Mouse (Mus musculus) retina, postnatal 1 day (tissue): ENCODE measurements at regions not wholly inside any gene's neighbourhood (a gene's known extent, or its start where the extent isn't known, plus 50 kb on each side); places are given as distances from the start of the nearest gene placed in this dataset.

ENCODE experiments used
- DNase-seq: peaks from one replicate; pipeline ENCODE4 v3.0.0-alpha.2; 2012

DNA sequence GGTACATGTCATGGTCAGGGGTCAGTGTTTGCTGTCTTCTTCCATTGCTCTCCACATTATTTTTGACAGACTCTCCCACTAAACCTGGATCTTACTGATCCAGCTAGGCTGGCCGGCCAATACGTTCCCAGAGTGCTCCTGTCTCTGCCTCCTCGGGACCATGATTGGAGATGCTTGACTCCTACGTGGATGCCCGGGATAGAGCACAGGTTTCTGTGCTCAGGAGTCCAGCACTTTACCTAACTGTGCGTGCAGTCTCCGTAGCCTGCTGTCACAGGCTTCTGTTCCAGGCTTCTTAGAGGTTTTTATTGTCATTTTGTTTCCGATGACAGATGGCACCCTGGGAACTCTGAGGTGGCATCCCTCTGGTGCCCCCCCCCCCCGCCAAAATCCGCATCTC, 232.4 kb downstream of the Maf start:
- no peak for DNase-seq

GRCm38 (mm10) chr8:115473974-115474373, 233.6 kb downstream of the Maf start:
- DNase-seq = no peak

GRCm38 (mm10) chr8:115466553-115466952, 241.0 kb downstream of the Maf start:
- DNase-seq = peak; percentile 93

DNA sequence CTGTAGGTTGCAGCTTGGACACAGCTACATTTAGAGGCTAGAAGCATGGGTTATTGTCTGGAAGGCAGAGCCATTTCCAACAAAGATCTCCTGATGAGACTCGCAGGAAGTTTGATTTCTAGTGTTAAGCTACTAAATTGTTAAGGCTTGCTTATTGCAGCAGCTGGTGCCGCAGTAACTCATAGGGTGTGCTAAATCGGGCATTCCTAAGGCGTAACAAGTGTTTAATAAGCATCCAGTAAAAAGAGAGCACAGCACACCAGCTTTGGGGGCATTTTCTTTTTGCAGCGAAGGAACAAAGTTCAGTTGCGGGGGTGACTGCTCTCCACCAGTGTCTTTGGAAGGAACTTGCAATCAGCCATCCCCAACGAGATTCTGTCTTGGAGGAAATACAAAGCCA, 241.5 kb downstream of the Maf start:
- no peak for DNase-seq

DNA sequence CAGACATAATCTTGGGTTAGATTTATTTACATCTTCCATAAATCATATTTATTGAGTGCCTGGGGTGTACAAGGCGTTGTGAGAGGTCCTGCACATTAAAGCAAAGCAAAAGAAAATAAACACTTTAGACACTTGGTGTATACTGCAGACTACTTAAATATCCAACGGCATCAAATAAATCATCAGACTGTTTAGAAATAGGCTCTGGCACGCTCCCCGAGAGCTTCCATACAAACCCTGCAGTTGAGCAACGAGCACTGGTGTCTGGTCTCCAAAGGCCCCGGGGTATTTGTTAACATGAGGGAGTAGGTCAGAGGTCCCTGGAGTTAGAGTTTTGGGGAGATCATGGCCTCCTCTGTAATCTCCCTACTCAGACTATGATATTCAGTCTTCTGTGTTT, 244.9 kb downstream of the Maf start:
- no peak for DNase-seq

DNA sequence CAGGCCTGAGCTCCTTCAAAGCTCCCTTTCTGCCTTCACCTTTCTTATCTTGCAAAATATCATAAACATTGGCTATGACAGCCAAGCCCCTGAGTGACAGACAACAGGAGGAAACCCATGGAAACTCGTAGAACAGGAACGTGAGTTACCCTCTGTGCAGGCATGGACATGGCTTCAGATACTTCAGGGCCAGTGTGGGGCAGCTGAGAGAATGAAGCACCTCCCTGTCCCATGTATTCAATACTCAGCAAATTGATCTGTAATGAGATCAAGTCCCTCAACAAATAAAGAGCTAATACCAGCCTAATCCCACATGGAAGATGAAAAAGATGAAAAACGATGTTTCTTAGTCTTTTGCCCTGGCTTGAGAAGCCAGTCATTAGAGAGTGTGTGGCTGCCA, 249.5 kb downstream of the Maf start:
- DNase-seq = no peak

- no peak for DNase-seq
Measured at GRCm38 (mm10) chr8:115450789-115451188, 256.8 kb downstream of the Maf start.

- DNase-seq = no peak
Measured at GRCm38 (mm10) chr8:115448367-115448766, 259.2 kb downstream of the Maf start.

DNA sequence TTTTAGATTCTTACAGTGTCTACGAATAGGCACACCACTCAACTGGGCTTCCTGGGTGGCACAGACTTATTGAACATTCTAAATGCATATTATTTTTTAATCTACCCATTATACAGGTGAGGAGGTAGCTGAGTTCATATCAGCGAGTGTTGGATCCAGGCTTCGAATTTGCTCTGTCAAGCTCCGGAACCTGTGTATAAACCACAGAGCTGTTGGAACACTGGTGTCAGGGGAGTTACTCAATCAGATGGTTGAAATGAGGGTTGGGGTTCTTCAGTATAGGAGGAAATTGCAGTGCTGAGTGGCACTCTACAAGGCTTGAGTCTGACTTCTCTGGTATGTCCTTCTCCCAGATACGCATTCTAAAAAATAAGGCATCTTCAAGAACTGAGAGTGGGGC, 263.1 kb downstream of the Maf start:
- DNase-seq = no peak

GRCm38 (mm10) chr8:115441943-115442550, 265.5 kb downstream of the Maf start:
- DNase-seq = no peak

DNA sequence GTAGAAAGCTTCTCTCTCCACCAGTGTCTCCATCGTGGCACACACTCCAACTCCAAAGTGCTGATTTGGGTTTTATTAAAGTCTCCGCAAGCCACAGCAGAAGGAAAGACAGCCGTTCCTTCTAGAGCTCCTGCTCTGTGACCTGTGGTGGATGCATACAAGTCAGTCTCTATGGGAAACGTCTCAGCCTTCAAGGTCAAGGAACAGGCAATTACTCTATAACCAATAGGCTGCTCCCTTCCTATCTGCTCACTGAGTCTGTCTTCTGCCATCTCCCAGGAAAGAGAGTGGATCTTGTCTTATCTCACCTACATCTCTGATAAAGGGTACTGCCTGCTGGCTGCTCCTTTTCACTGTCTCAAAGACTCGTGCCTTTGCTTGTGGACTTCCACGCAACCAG, 266.3 kb downstream of the Maf start:
- DNase-seq = no peak

GRCm38 (mm10) chr8:115440151-115440550, 267.4 kb downstream of the Maf start:
- no peak for DNase-seq

GRCm38 (mm10) chr8:115439512-115439911, 268.1 kb downstream of the Maf start:
- no peak for DNase-seq

DNA sequence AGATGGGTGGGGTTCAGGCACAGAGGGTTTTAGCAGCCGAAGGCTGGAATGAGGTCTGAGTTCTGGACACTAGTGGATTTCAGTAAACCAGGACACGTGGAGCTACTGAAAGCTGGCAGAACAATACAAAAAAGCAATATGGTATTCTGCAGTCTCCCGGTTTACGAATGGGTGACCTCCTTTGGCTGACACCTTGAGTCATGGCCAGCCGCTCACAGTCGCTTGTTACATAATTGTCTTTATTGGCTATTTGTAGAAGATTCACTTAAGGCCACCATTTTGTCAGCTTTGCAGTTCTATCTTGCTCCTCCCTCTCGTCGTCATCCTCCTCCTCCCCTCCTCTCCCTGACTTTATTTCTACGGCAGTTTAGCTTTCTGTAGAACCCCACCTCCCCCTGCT, 269.6 kb downstream of the Maf start:
- DNase-seq = no peak

DNA sequence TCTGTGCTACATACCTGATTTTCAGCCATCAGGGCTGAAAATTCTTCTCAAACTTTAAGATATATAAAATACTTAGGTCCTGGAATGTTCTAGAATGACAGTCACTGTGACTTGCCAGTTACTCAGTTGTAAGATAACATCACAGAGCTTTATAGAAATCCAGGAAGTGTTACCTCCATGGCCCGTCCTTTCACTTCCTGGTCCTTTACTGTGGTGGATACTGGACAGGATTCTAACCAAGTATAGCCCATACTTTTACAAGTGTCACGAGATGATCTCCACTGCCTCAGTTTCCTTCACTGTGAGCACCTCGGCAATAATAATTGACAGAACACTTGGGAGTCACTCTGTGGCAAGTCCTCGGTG, 271.3 kb downstream of the Maf start:
- DNase-seq = no peak

GRCm38 (mm10) chr8:115435720-115436355, 271.8 kb downstream of the Maf start:
- DNase-seq = no peak

- peak; percentile 67 for DNase-seq
Measured at GRCm38 (mm10) chr8:115432396-115433040, 275.1 kb downstream of the Maf start.

GRCm38 (mm10) chr8:115430793-115431192, 276.8 kb downstream of the Maf start:
- DNase-seq = no peak

DNA sequence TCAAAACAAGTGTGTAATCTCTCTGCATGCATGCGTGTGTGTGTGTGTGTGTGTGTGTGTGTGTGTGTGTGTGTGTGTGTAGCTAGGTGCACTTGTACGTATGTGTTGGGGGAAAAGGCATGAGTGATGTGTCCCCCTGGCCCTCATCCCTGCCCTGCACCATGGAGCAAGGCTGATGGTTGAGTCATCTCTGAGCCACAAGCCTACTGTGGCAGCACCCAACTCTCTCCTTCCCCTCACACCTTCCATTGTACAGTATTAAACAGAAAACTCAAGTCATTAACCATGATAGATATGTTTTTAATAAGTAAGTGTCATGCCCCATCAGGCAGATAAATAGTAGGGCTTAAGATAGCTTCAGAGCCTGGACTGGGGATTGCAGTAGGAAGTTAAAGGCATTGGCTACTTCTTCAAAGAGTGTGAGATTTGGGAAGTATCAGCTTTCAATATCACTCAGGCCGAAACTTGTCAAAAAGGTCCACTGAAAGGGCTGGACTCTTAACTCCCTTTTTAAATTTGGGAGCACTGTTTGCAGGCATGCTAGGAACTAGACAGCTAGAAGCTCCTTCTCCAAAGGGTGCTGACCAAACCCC, 278.2 kb downstream of the Maf start:
- no peak for DNase-seq

DNA sequence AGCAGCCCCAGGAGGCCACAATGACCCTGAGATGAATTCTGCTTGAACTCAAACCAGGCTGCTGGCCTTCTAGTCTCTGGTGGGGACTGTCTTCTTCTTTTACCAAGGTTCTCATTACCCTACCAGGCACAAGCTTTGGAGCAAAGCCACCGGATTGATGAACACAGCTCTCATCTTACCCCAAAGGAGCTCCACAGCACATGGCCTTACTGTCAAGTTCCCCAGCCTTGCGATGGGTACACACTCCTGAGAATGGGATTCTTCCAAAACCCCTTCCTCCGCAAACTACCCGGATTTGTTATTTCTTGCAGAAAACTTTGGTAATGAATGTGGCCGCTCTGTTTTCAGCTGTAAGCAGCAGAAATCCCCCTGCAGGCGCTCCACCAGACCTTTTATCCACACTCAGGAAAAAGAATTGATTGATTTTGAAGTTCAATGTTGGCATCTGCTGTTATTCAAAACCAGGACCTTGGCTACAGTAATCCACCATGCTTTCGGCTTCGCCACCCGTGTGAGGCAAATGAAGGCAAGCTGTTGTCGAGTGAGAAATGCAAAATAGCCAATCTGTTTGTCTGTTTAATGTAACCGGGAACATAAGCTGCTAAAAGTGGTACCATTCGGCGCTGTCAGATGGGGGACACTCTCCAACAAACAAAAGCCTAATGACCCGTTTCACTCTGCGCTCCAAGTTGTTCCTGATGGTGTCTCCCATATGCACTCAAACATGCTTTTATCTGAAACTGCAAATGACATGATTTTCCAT, 278.9 kb downstream of the Maf start:
- DNase-seq = peak; percentile 21

- DNase-seq = no peak
Measured at GRCm38 (mm10) chr8:115428022-115428421, 279.6 kb downstream of the Maf start.

- DNase-seq = no peak
Measured at GRCm38 (mm10) chr8:115427490-115427889, 280.1 kb downstream of the Maf start.

GRCm38 (mm10) chr8:115426543-115426942, 281.1 kb downstream of the Maf start:
- DNase-seq = no peak
